Mouse (Mus musculus) heart, embryonic 11.5 days (tissue): ENCODE results near the gene Psma1. TPM values are rescaled to one million over a fixed set of nuclear protein-coding genes. Genes with fewer than 3 reads are reported as not detected.
A peak's percentile ranks its signal among the peaks of the same experiment; 100 is the strongest.

Experiments used
- ATAC-seq: fragments of 200-750 bp; cut with Nextera tagmentation; replicated peaks from 2 replicates; pipeline ENCODE4 v1.8.0; 2017; ENCODE audit warnings: moderate library complexity; ENCODE audit not compliant: insufficient number of reproducible peaks, low FRiP score, low TSS enrichment
- H3K27ac ChIP-seq: fragments of 300-500 bp; sonication (generic); 2 replicates; pipeline ENCODE4 v1.5.1; 2014; ENCODE audit warnings: mild to moderate bottlenecking, low read depth, low read length
- H3K27me3 ChIP-seq: fragments of 300-500 bp; sonication (generic); 2 replicates; pipeline ENCODE4 v1.6.1; 2014; ENCODE audit warnings: mild to moderate bottlenecking, low read length, mixed read lengths; ENCODE audit not compliant: control insufficient read depth, insufficient read depth
- H3K36me3 ChIP-seq: fragments of 300-500 bp; sonication (generic); 2 replicates; pipeline ENCODE4 v1.6.1; 2014; ENCODE audit warnings: mild to moderate bottlenecking, low read length, moderate library complexity, mixed read lengths; ENCODE audit not compliant: control insufficient read depth, insufficient read depth
- H3K4me1 ChIP-seq: fragments of 300-500 bp; sonication (generic); 2 replicates; pipeline ENCODE4 v1.6.1; 2014; ENCODE audit warnings: low read length; ENCODE audit not compliant: control insufficient read depth, insufficient read depth
- H3K4me2 ChIP-seq: fragments of 300-500 bp; sonication (generic); 2 replicates; pipeline ENCODE4 v1.6.1; 2014; ENCODE audit warnings: mild to moderate bottlenecking, moderate library complexity
- H3K4me3 ChIP-seq: fragments of 300-500 bp; sonication (generic); 2 replicates; pipeline ENCODE4 v1.5.1; 2014; ENCODE audit warnings: low read depth, low read length
- H3K9ac ChIP-seq: fragments of 300-500 bp; sonication (generic); 2 replicates; pipeline ENCODE4 v1.6.1; 2014; ENCODE audit warnings: mild to moderate bottlenecking, low read depth, low read length, moderate library complexity
- H3K9me3 ChIP-seq: fragments of 300-500 bp; sonication (generic); replicated peaks from 2 replicates; pipeline ENCODE4 v1.6.1; 2016; ENCODE audit warnings: low read length; ENCODE audit not compliant: control insufficient read depth
- WGBS: fragments of 180-500 bp; shearing (Covaris S2); extraction: QIAGEN DNeasy Blood & Tissue Kit; methylation state at CpG from one replicate; pipeline ENCODE4 v1.1.7; 2014; ENCODE audit not compliant: insufficient replicate concordance; 5-methylcytosine and 5-hydroxymethylcytosine counted together
- polyA plus RNA-seq: library from polyadenylated mRNA; unstranded; fragments of >200 nt; fragmentation: Nextera tagmentation; extraction: Ambion mirVana; gene quantifications from 2 replicates; pipeline ENCODE4 v1.2.1, GENCODE M21; 2014

The Psma1 gene
- polyA plus RNA-seq, 1 experiment from 2014 or later = 369 TPM

DNA sequence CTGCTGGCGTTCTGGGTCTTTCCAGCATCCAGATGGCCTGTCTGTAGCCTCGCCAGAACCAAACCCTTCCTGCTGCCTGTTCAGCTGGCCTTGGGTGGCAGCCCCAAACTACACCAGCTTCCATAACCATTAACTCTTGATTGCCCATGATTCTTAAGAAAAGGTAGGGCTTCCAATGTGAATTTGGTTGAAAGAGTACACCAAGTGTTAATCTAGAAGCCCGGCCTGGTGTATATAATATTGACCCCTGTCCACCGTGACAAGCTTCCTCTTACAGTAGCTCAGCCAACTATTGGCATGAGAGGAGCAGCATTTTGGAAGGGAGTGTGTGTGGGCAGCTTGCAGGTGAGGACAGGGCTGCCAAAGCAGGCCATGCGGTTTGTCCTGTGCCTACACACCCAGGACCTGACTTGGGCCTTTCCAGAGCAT, 14.2 kb upstream of the Psma1 start:
- no peak overlapping the region for H3K27ac ChIP-seq
- no peak overlapping the region for H3K4me2 ChIP-seq
- WGBS = 70% methylated on average over 5 of the region's 5 CpGs
- H3K36me3 ChIP-seq = no peaks in the 10 kb centered on the region
- no peaks in the 10 kb centered on the region for H3K27me3 ChIP-seq
- H3K9ac ChIP-seq = no peak overlapping the region
- no peak overlapping the region for H3K4me3 ChIP-seq
- H3K9me3 ChIP-seq = no peaks in the 10 kb centered on the region
- no peak for ATAC-seq
- peaks cover 4% of the 10 kb centered on the region; the same call in 1 of the 2 replicates for H3K4me1 ChIP-seq

DNA sequence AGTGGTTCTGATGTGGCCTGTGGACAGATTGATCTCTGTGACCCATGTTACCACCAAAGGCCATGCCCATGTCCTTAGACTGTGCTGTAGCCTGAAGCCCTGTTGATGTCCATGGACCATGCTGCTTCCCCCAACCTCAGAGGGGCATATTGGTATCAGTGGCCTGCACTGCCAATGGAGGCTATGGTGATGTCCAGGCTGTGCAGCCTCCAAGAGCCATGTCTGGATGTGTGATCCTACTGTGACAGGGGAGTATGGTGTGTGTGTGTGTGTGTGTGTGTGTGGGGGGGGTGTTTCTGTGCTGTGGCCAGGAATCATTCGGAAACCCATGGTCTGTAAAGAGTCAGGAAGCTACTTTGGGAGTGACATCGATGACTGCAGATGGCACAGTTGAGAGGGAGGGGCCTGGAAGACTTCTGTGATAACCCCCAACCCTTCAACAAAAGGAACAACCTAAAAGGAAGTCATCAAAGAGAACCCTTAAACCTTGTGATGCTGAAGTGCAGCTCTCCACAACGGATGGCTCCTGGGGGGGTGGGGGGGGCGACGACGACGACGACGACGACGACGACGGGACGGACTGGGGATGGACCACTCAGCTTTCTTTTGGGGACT, 8.5 kb upstream of the Psma1 start:
- Histone ChIP-seq H3K36me3 (no peaks in the 10 kb centered on the region), H3K27me3 (no peaks in the 10 kb centered on the region), H3K9ac (no peak overlapping the region), H3K9me3 (no peaks in the 10 kb centered on the region), H3K27ac (no peak overlapping the region), H3K4me1 (no peaks in the 10 kb centered on the region), H3K4me2 (no peak overlapping the region), H3K4me3 (no peak overlapping the region)
- ATAC-seq = no peak
- 90% methylated on average over 14 of the region's 14 CpGs for WGBS

DNA sequence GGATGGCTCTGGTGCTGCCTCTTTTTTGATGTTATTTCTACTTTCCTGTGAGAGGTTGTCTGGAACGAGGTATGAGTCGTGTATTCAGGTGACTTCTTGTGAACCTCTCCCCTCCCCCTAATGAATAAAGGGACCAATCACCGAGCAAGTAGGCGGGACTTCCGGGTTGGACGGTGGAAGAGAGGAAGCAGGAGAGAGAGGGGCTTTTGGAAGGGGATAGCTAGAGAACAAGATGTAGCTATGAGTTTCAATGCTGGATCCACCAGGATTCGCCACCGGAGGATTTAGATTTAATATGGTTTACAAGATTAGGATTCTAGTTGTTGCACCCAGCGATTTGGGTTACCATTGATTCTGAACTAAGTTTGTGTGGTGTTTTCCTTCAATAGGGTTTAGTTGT, 7.1 kb upstream of the Psma1 start:
- no peak overlapping the region for H3K9ac ChIP-seq
- H3K4me1 ChIP-seq = no peaks in the 10 kb centered on the region
- WGBS = 69% methylated on average over 9 of the region's 9 CpGs
- no peak overlapping the region for H3K4me2 ChIP-seq
- no peaks in the 10 kb centered on the region for H3K36me3 ChIP-seq
- H3K27ac ChIP-seq = no peak overlapping the region
- no peaks in the 10 kb centered on the region for H3K27me3 ChIP-seq
- no peaks in the 10 kb centered on the region for H3K9me3 ChIP-seq
- no peak for ATAC-seq
- no peak overlapping the region for H3K4me3 ChIP-seq

DNA sequence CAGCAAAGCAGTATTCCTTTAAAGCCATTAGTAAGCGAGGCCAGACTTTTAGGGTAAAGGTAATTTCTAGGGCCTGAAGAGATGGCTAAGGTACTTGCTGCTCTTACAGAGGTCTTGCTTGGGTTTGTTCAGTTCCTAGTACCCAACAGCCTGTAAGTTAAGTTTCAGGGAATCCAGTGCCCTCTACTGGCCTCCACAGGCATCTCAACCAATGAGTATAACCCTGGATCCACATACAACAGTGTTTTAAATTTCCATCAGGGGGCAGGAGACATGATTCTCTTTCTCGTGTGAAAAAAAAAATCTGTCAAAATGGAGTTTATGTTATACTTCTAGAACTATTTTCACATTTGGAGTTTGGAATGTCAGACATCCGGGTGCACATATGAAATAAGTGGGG, 5.8 kb upstream of the Psma1 start:
- H3K4me3 ChIP-seq = no peak overlapping the region
- 51% methylated on average over 3 of the region's 3 CpGs for WGBS
- no peak overlapping the region for H3K27ac ChIP-seq
- no peaks in the 10 kb centered on the region for H3K9me3 ChIP-seq
- no peak overlapping the region for H3K9ac ChIP-seq
- no peaks in the 10 kb centered on the region for H3K4me1 ChIP-seq
- ATAC-seq = no peak
- H3K36me3 ChIP-seq = no peaks in the 10 kb centered on the region
- H3K27me3 ChIP-seq = no peaks in the 10 kb centered on the region
- no peak overlapping the region for H3K4me2 ChIP-seq

DNA sequence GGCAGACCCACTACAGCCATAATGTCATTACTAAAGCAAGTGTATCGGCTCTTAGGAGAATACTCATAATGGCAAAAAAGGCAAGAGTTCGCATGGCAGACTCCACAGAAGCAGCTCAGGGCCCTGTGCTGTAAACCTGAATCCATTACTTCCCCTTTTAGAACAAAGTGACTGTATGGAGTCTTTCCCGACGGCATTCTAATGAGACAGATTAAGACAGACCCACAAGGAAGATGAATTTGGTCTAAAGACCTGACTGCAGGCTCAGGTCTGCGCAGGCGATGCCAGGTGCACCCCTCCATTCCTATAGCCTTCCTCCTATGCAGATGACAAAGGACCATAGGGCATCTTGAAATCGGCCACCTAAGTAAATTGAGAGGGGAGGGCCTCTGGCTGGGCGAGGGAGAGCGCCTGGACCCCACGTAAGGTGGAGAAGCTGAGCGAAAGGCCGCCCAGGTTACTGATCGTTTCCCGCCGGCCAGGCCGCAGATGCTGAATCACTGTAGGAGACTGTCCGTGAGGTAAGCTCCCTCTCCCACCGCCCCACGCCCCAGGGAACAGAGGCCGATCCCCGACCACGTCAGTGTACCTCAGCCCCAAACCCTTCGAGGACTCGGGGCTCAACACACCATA, 430 bp downstream of the Psma1 start:
- H3K36me3 ChIP-seq = peaks cover 10% of the 10 kb centered on the region
- peak overlapping the region; percentile 54 for H3K27ac ChIP-seq
- H3K27me3 ChIP-seq = no peaks in the 10 kb centered on the region
- H3K9me3 ChIP-seq = no peaks in the 10 kb centered on the region
- peak overlapping the region; percentile 95 for H3K9ac ChIP-seq
- peak overlapping the region; percentile 62 for H3K4me2 ChIP-seq
- 3% methylated on average over 24 of the region's 24 CpGs for WGBS
- peak; percentile 46 for ATAC-seq
- peaks cover 8% of the 10 kb centered on the region; the same call in 1 of the 2 replicates for H3K4me1 ChIP-seq
- H3K4me3 ChIP-seq = peak overlapping the region; percentile 95

DNA sequence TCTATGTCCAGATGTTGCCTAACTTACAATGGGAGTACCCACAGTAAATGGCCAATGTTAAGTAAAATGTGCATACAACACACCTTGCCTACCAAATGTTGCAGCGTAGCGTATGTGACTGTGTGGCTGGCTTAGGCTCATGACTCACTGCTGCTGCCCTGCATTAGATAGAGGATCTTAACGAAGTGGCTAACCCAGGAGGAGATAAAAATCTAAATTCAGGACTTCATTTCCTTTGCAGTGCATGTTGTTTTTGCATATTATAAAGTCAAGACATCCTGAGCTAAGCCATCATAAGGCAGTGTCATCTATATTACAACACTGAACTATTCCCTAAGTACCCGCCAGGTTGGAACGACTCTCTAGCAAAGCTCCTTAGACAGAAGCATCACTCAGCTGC, 7.5 kb downstream of the Psma1 start:
- Histone ChIP-seq H3K4me2 (no peak overlapping the region), H3K27ac (no peak overlapping the region), H3K4me3 (no peak overlapping the region), H3K36me3 (peaks cover 54% of the 10 kb centered on the region), H3K9me3 (no peaks in the 10 kb centered on the region), H3K27me3 (no peaks in the 10 kb centered on the region), H3K9ac (no peak overlapping the region), H3K4me1 (no peaks in the 10 kb centered on the region)
- no peak for ATAC-seq
- 96% methylated on average over 5 of the region's 5 CpGs for WGBS

DNA sequence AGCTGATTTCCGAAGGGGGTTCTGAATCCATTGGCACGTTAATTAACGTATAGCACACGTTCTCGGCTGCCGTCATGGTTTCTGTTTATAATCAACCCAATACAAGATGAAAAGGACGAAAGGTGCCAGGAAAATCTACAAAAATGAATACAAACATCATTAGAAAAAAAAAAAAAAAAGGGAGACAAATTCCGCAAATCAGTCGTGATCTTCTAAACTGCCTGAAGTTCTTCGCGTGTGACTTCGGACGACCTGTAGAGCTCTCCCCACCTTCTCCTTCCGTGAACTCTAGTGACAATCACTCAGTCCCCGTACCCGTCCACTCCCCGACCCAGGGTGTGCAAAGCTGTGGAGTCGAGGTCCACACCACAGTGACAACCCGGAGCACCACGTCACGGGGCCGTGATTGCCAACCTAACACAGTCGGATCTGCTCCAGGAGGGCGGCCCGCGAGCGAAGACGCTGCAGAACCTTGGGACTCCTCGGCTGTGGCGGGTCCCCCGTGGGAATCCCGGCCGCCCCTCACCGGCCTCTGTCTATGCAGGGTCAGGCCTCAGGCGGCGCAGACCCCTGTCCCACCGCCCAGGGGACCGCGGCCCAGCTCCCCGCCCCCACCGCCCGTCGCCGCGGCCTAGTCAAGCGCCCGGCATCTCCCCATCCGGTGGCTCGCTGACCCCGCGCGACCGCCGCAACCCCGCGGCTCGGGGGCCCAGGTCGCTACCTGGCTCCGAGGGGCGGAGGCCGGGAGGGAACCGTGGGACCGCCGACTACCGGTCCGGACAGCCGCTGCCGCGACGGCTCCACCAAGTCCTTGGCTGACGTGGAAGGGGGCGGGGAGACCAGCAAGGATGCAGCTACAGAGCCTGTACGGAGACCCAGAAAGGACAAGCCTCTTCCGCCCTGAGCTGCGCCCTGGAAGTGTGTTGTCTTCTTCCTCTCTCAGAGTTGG, 21.8 kb downstream of the Psma1 start, which contains the start of gene Copb1:
Gene Copb1 (minus strand): TSS at position 827 of the 949 bp plus-strand sequence.
- H3K4me2 ChIP-seq = peak within 1 kb of the TSS; percentile 68
- ATAC-seq = peak; percentile 99
- H3K9ac ChIP-seq = peak within 1 kb of the TSS; percentile 89
- H3K4me1 ChIP-seq = no peaks in the 10 kb centered on the region
- H3K9me3 ChIP-seq = no peaks in the 10 kb centered on the region
- H3K4me3 ChIP-seq = peak within 1 kb of the TSS; percentile 98
- H3K27me3 ChIP-seq = no peaks in the 10 kb centered on the region
- peak within 1 kb of the TSS; percentile 65 for H3K27ac ChIP-seq
- 3% methylated on average over 71 of the region's 75 CpGs for WGBS
- peaks cover 18% of the 10 kb centered on the region for H3K36me3 ChIP-seq

DNA sequence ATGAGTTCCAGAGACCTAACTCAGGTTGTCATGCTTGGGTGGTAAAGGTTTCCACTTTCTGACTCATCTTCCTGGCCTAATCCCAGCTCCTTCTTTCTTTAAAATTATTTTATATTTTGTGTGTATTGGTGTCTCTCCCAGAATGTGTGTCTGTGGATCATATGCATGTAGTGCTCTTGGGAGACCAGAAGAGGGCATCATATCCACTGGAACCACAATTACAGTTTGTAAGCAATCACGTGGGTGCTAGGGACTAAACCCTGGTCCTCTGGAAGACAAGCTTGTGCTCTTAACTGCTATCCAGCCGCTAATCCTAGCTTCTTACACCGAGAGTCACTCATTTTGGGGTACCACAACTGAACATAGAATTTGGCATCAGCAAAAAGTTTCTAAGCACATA, 24.2 kb downstream of the Psma1 start:
- no peaks in the 10 kb centered on the region for H3K4me1 ChIP-seq
- H3K36me3 ChIP-seq = peaks cover 34% of the 10 kb centered on the region
- no peak overlapping the region for H3K9ac ChIP-seq
- no peaks in the 10 kb centered on the region for H3K9me3 ChIP-seq
- H3K4me2 ChIP-seq = no peak overlapping the region
- no peak for ATAC-seq
- WGBS = 93% methylated on average over 3 of the region's 3 CpGs
- no peak overlapping the region for H3K27ac ChIP-seq
- H3K27me3 ChIP-seq = no peaks in the 10 kb centered on the region
- H3K4me3 ChIP-seq = no peak overlapping the region
